Comparison of ENCODE assay signal across 9 mouse cellular contexts in genomic region chr19:42325894-42326293, GRCm38 (mm10).
DNase-seq lines count a peak whose midpoint lies in the region; ATAC-seq and TF ChIP-seq lines count a peak whose summit lies in the region.
"Had no signal": no experiment of that assay in that cellular context is flagged by ENCODE, and none has a peak within 500 bp of the region (broad histone marks: within the 10 kb centered on the region; RNA-seq: fewer than 3 reads in every experiment).

No protein-coding gene starts in this region.

- DNase-seq in forebrain, embryonic 14.5 days (ENCODE audit: low spot score): peak; percentile 59
- peak; percentile 86 for DNase-seq in embryo, embryonic 10.5 days (ENCODE audit: low spot score)
- peak; percentile 65 for DNase-seq in hindbrain, embryonic 14.5 days (ENCODE audit: low spot score)
- DNase-seq in lung, postnatal 14 days: peak; percentile 74
- no peak for DNase-seq in MN1 (ENCODE audit: low spot score)

- no peaks in the 10 kb centered on the region for H3K9me3 ChIP-seq in forebrain, embryonic 14.5 days (replicated peaks; ENCODE audit: control insufficient read depth, low read length)
- H3K9me3 ChIP-seq in forebrain, embryonic 13.5 days (replicated peaks): no peaks in the 10 kb centered on the region
- H3K9me3 ChIP-seq in E14TG2a.4 (ENCODE audit: low read length): no peaks in the 10 kb centered on the region; the same call in 1 of the 2 replicates
- no peaks in the 10 kb centered on the region for H3K9me3 ChIP-seq in hindbrain, embryonic 14.5 days (ENCODE audit: control insufficient read depth, low read length)
- H3K9me3 ChIP-seq: midbrain, embryonic 12.5 days had no signal

- no peak for ATAC-seq in forebrain, embryonic 14.5 days
- no peak for ATAC-seq in forebrain, embryonic 13.5 days
- ATAC-seq in hindbrain, embryonic 14.5 days (ENCODE audit: low FRiP score): no peak
- no peak for ATAC-seq in megakaryocyte, adult 5-6 weeks (ENCODE audit: poor library complexity, severe bottlenecking)

- 8% methylated on average over 11 of the region's 11 CpGs for WGBS in forebrain, embryonic 14.5 days
- WGBS in forebrain, embryonic 13.5 days: 11% methylated on average over 11 of the region's 11 CpGs
- WGBS in hindbrain, embryonic 14.5 days: 16% methylated on average over 11 of the region's 11 CpGs

- H3K4me3 ChIP-seq in forebrain, embryonic 14.5 days (ENCODE audit: low read depth, low read length): no peak overlapping the region
- no peak overlapping the region for H3K4me3 ChIP-seq in forebrain, embryonic 13.5 days
- peak overlapping the region; percentile 23; the same call in 1 of the 2 replicates for H3K4me3 ChIP-seq in E14TG2a.4 (replicated peaks; ENCODE audit: low read length)
- no peak overlapping the region for H3K4me3 ChIP-seq in hindbrain, embryonic 14.5 days (replicated peaks; ENCODE audit: low read length)
- H3K4me3 ChIP-seq: midbrain, embryonic 12.5 days had no signal

- H3K4me1 ChIP-seq in forebrain, embryonic 14.5 days (ENCODE audit: control insufficient read depth, insufficient read depth, low read length): 0 out of 2 replicates have a peak, but pooled peaks cover 2% of the 10 kb centered on the region
- no peaks in the 10 kb centered on the region for H3K4me1 ChIP-seq in forebrain, embryonic 13.5 days
- peaks cover 64% of the 10 kb centered on the region for H3K4me1 ChIP-seq in E14TG2a.4 (replicated peaks; ENCODE audit: low read depth, low read length)
- H3K4me1 ChIP-seq in hindbrain, embryonic 14.5 days (replicated peaks; ENCODE audit: control insufficient read depth, insufficient read depth, low read length): no peaks in the 10 kb centered on the region
- H3K4me1 ChIP-seq: midbrain, embryonic 12.5 days had no signal

- H3K9ac ChIP-seq in forebrain, embryonic 14.5 days (ENCODE audit: low read length): no peak overlapping the region
- no peak overlapping the region for H3K9ac ChIP-seq in forebrain, embryonic 13.5 days
- H3K9ac ChIP-seq in hindbrain, embryonic 14.5 days: no peak overlapping the region
- H3K9ac ChIP-seq: midbrain, embryonic 12.5 days had no signal

- no peak overlapping the region for H3K4me2 ChIP-seq in forebrain, embryonic 14.5 days (ENCODE audit: low read length)
- H3K4me2 ChIP-seq in forebrain, embryonic 13.5 days: no peak overlapping the region
- no peak overlapping the region for H3K4me2 ChIP-seq in hindbrain, embryonic 14.5 days (replicated peaks)
- H3K4me2 ChIP-seq: midbrain, embryonic 12.5 days had no signal

- H3K27ac ChIP-seq in forebrain, embryonic 14.5 days (ENCODE audit: low read depth, low read length): no peak overlapping the region
- no peak overlapping the region for H3K27ac ChIP-seq in forebrain, embryonic 13.5 days
- H3K27ac ChIP-seq in hindbrain, embryonic 14.5 days: no peak overlapping the region
- H3K27ac ChIP-seq: midbrain, embryonic 12.5 days had no signal

- TF ChIP-seq CTCF in E14TG2a.4 (conservative IDR thresholded peaks at IDR 0.05; ENCODE audit: low read length): no peak

- H3K27me3 ChIP-seq in forebrain, embryonic 14.5 days (replicated peaks; ENCODE audit: control insufficient read depth, insufficient read depth, low read length): 0 out of 2 replicates have a peak, but pooled peaks cover 2% of the 10 kb centered on the region
- H3K27me3 ChIP-seq in forebrain, embryonic 13.5 days: no peaks in the 10 kb centered on the region
- H3K27me3 ChIP-seq in E14TG2a.4 (ENCODE audit: insufficient read depth, low read length): peaks cover 7% of the 10 kb centered on the region
- H3K27me3 ChIP-seq in hindbrain, embryonic 14.5 days (ENCODE audit: control insufficient read depth, insufficient read depth, low read length): no peaks in the 10 kb centered on the region

- H3K36me3 ChIP-seq in forebrain, embryonic 14.5 days (ENCODE audit: control insufficient read depth, insufficient read depth, low read length): no peaks in the 10 kb centered on the region
- no peaks in the 10 kb centered on the region for H3K36me3 ChIP-seq in forebrain, embryonic 13.5 days (ENCODE audit: poor library complexity, severe bottlenecking)
- H3K36me3 ChIP-seq in E14TG2a.4 (ENCODE audit: insufficient read depth, low read length): no peaks in the 10 kb centered on the region
- H3K36me3 ChIP-seq in hindbrain, embryonic 14.5 days (replicated peaks; ENCODE audit: control insufficient read depth, insufficient read depth): no peaks in the 10 kb centered on the region
- H3K36me3 ChIP-seq: midbrain, embryonic 12.5 days had no signal
